Mouse (Mus musculus) erythroblast, embryonic 14.5 days (primary cell): Measurements from ENCODE around the gene Tial1.

ENCODE experiments used
- GATA1 ChIP-seq: IDR thresholded peaks from 2 replicates; pipeline ENCODE4 v1.6.1; 2012; ENCODE audit warnings: low read length, inconsistent platforms, mixed read lengths
- TAL1 ChIP-seq: IDR thresholded peaks from 3 replicates; pipeline ENCODE4 v1.6.1; 2012; ENCODE audit warnings: low read length, inconsistent platforms, mixed read lengths

DNA sequence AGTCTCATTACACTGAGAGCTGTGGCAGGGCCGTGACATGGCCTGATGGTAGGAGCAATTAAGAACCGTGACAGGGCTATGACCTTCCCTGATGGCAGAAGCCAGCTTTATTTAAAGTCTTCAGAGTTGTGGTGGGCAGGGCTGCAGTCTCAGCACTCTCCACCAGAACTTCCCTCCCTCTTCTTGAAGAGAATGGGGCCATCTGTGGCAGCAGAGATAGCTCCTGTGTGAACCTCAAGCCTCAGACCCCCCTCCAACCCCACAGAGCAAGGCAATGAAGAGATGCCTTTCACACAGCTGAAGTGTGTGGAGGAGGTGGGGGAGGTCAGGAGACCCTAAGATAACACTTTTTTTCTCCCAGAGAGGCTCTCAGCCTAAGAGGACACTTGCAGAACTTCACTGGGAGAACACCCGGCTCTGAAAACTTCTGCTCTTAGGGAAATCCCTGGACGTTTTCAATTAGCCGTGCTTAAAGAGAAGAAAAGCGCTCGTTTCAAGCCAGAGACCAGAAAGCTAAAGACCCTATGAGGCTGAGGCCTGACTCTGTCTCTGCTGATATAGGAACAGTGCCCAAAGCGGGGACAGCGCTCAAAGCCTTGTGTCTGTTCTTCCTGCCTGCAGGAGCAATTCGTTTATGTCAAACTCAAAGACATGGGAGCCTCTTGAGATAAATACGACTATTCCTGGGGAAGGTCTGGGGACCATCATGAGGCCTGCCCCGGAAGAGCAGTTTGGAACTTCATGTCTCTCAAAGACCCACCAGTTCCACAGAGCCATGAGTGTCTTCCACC, 70.1 kb downstream of the Tial1 start:
- TF ChIP-seq TAL1 (no peak), GATA1 (no peak)
